Mouse (Mus musculus) CD4-positive naive resting alpha-beta T cell, adult 57 days (primary cell): ENCODE measurements around the gene Lsm14a. TPM values are rescaled to one million over a fixed set of nuclear protein-coding genes. Genes with fewer than 3 reads are reported as not detected.

Source experiments
- total RNA-seq: library from RNA; stranded (reverse); gene quantifications from one replicate; pipeline ENCODE4 v1.2.4, GENCODE M21; 2023

Gene Lsm14a
- total RNA-seq = 181 TPM

DNA sequence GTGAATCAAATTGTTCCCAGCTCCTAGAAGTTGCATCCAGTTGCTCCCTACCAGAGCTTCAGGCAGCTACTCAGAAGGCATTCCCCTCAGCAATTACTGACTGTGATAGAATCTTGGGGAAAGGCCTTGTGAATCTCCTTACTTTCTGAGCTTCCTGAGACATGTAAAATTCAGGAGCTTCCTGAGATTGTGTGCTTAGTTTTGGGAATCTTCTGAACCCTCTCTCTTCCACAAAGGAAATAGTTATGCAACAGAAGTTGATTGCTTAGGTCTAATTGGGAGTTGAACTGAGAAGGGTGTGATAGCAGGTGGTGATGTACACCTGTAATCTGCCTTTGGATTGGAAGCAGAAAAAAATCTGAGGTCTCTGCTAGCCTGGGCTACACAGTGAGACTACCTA is at the start of gene Lsm14a:
Gene Lsm14a, minus strand, starts transcription at position 101 of the 400 bp plus-strand sequence.

DNA sequence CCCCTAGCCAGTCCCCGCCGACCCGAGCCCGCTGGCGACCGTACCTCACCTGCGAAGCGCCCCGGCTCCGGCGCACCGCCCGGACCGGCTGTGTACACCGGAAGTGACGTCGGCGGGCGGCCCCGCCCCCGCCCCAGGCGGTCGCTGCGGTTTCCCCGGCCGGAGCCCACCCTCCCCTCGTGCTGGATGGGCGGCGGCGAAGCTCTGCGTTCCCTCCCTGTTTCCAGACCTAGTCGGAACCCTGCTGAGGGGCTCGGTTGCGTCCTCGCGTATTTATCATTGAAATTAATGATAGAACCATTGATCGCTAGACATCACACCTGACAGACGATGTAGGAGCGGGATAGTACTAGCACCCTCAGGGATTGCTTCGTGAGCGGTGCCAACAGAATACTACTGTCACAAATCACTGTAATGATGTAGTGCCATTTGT is 79.7 kb downstream of the Lsm14a start, which contains the start of gene 4931406P16Rik:
Gene 4931406P16Rik, minus strand, starts transcription at position 109 of the 433 bp plus-strand sequence.

Other genes starting within 250 kb of the Lsm14a start
- gene Uba2, start 223.7 kb downstream of the Lsm14a start, total RNA-seq = 76.4 TPM
- gene Pdcd2l, start 196.7 kb downstream of the Lsm14a start, total RNA-seq = 27.7 TPM
- 268 TPM for gene Gpi1, start 163.0 kb downstream of the Lsm14a start, total RNA-seq
- gene Gm6096, start 142.3 kb downstream of the Lsm14a start, total RNA-seq = not detected
- 43.4 TPM for gene 4931406P16Rik, start 79.8 kb downstream of the Lsm14a start, total RNA-seq